Mouse (Mus musculus) CD4-positive naive resting alpha-beta T cell, adult 57 days (primary cell): ENCODE measurements around the gene 0610040J01Rik. TPM values are rescaled to one million over a fixed set of nuclear protein-coding genes. Genes with fewer than 3 reads are reported as not detected.

ENCODE experiments used
- total RNA-seq: library from RNA; stranded (reverse); gene quantifications from one replicate; pipeline ENCODE4 v1.2.4, GENCODE M21; 2023

The 0610040J01Rik gene
- not detected for total RNA-seq

GRCm38 (mm10) chr5:63811819-63812508, at the start of gene 0610040J01Rik:
Gene 0610040J01Rik (plus strand): TSS chr5:63812363.

Other genes starting within 250 kb of the 0610040J01Rik start
- gene Nwd2, start 163.3 kb upstream of the 0610040J01Rik start, total RNA-seq: not detected
- 21.6 TPM for gene Rell1, start 156.5 kb downstream of the 0610040J01Rik start, total RNA-seq